Mouse (Mus musculus) hindbrain, embryonic 12.5 days (tissue): Measurements from ENCODE around the gene Ptpre. TPM values are rescaled to one million over a fixed set of nuclear protein-coding genes. Genes with fewer than 3 reads are reported as not detected.

Experiments
- ATAC-seq: fragments of 200-750 bp; cut with Nextera tagmentation; 2 replicates; pipeline ENCODE4 v1.8.0; 2017; ENCODE audit warnings: moderate TSS enrichment; ENCODE audit not compliant: low FRiP score
- H3K27ac ChIP-seq: fragments of 300-500 bp; sonication (generic); 2 replicates; pipeline ENCODE4 v1.5.1; 2016; ENCODE audit warnings: mild to moderate bottlenecking
- H3K27me3 ChIP-seq: fragments of 300-500 bp; sonication (generic); 2 replicates; pipeline ENCODE4 v1.6.1; 2016; ENCODE audit warnings: mild to moderate bottlenecking
- H3K36me3 ChIP-seq: fragments of 300-500 bp; sonication (generic); 2 replicates; pipeline ENCODE4 v1.6.1; 2016; ENCODE audit warnings: mild to moderate bottlenecking
- H3K4me1 ChIP-seq: fragments of 300-500 bp; sonication (generic); 2 replicates; pipeline ENCODE4 v1.6.1; 2016
- H3K4me2 ChIP-seq: fragments of 300-500 bp; sonication (generic); replicated peaks from 2 replicates; pipeline ENCODE4 v1.6.1; 2016; ENCODE audit warnings: mild to moderate bottlenecking
- H3K4me3 ChIP-seq: fragments of 300-500 bp; sonication (generic); 2 replicates; pipeline ENCODE4 v1.5.1; 2016; ENCODE audit warnings: mild to moderate bottlenecking
- H3K9ac ChIP-seq: fragments of 300-500 bp; sonication (generic); 2 replicates; pipeline ENCODE4 v1.6.1; 2016; ENCODE audit warnings: mild to moderate bottlenecking, moderate library complexity
- H3K9me3 ChIP-seq: fragments of 300-500 bp; sonication (generic); replicated peaks from 2 replicates; pipeline ENCODE4 v1.6.1; 2016; ENCODE audit warnings: mild to moderate bottlenecking
- WGBS: fragments of 180-500 bp; shearing (Covaris S2); methylation state at CpG from one replicate; pipeline ENCODE4 v1.1.7; 2016; 5-methylcytosine and 5-hydroxymethylcytosine counted together
- polyA plus RNA-seq: library from polyadenylated mRNA; unstranded; fragments of >200 nt; fragmentation: Nextera tagmentation; extraction: Ambion mirVana; gene quantifications from 2 replicates; pipeline ENCODE4 v1.2.1, GENCODE M21; 2016

Gene Ptpre
- polyA plus RNA-seq, 1 experiment from 2014 or later, result 2.5 TPM

DNA sequence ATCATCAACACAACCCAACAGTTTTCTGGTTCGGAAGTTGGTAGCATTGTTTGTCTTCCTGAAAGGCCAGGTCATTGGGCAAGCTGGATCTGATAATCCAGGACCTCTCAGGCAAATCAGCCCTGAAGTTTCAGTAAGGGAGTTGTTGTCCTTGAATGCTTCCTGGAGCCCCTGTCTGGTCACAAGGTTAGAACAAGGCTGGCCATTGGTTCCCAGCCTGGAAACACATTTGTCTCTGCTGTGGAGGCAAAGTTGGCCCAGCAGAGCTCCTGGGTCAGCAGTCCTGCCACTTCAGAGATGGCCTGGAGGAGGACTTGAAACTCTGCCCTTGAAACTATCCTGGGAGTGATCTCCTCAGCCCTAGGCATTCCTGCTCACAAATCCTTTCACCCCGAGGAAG lies 2.1 kb downstream of the Ptpre start:
- H3K4me3 ChIP-seq, result no peak overlapping the region
- no peak overlapping the region for H3K4me2 ChIP-seq
- ATAC-seq, result no peak
- no peak overlapping the region for H3K9ac ChIP-seq
- H3K36me3 ChIP-seq, result no peaks in the 10 kb centered on the region
- H3K27ac ChIP-seq, result no peak overlapping the region
- peaks cover 28% of the 10 kb centered on the region for H3K27me3 ChIP-seq
- peaks cover 7% of the 10 kb centered on the region for H3K4me1 ChIP-seq
- 83% methylated on average over 2 of the region's 2 CpGs for WGBS
- no peaks in the 10 kb centered on the region for H3K9me3 ChIP-seq

DNA sequence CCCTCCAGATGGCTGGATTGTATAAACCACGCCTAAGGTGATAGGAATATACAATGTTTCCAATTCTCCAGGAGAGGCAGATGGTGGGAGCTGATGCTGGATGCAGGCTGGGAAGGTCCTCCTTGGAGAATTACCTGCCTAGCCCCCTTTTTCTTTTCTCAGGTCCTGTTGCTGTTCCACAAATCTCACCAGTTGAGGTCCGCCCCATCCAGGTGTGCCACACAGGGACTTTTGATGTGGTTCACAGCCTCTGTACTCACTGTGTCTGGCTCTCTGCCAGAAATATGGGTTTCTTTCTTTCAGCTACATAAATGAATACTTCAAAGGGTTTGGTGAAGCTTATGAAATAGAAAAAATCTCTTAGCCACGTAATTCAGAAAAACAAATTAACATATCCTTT lies 5.0 kb downstream of the Ptpre start:
- no peak for ATAC-seq
- H3K9ac ChIP-seq, result no peak overlapping the region
- H3K9me3 ChIP-seq, result no peaks in the 10 kb centered on the region
- H3K4me3 ChIP-seq, result no peak overlapping the region
- no peak overlapping the region for H3K4me2 ChIP-seq
- WGBS, result 75% methylated on average over 3 of the region's 3 CpGs
- H3K36me3 ChIP-seq, result no peaks in the 10 kb centered on the region
- peaks cover 26% of the 10 kb centered on the region for H3K27me3 ChIP-seq
- H3K27ac ChIP-seq, result no peak overlapping the region
- peaks cover 7% of the 10 kb centered on the region for H3K4me1 ChIP-seq

GRCm38 (mm10) chr7:135543033-135543432 lies 5.8 kb downstream of the Ptpre start:
- H3K9ac ChIP-seq, result no peak overlapping the region
- H3K27ac ChIP-seq, result no peak overlapping the region
- H3K36me3 ChIP-seq, result no peaks in the 10 kb centered on the region
- 76% methylated on average over 3 of the region's 3 CpGs for WGBS
- H3K4me2 ChIP-seq, result no peak overlapping the region
- ATAC-seq, result no peak
- no peak overlapping the region for H3K4me3 ChIP-seq
- H3K9me3 ChIP-seq, result no peaks in the 10 kb centered on the region
- H3K27me3 ChIP-seq, result peaks cover 24% of the 10 kb centered on the region
- peaks cover 7% of the 10 kb centered on the region for H3K4me1 ChIP-seq

DNA sequence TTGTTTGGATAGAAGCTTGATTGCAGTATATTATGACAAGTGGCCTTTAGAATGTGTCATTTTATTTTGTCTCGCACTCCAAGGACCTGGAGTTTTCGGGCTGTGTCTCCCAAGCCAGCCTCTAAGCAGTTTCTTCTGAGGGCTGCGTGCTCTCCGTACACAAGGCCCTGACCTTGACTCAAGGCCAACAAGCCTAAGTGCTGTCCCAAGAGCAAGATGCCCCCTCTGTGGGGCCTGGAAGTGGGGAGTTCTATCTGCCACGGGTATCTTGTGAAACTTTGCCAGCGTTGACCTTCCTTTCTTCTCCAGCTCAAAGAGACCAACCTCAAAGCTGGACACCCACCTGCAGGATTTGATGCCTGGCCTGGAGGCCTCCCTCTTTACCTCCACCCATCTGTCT lies 7.0 kb downstream of the Ptpre start:
- WGBS, result 94% methylated on average over 6 of the region's 6 CpGs
- Histone ChIP-seq H3K9ac (no peak overlapping the region), H3K4me3 (no peak overlapping the region)

GRCm38 (mm10) chr7:135545957-135546356 lies 8.7 kb downstream of the Ptpre start:
- WGBS, result 67% methylated on average over 7 of the region's 7 CpGs
- no peak for ATAC-seq

More for the DNA sequence above, 7.0 kb downstream of the Ptpre start:
- Histone ChIP-seq H3K4me2 (no peak overlapping the region), H3K27ac (no peak overlapping the region), H3K36me3 (no peaks in the 10 kb centered on the region), H3K9me3 (no peaks in the 10 kb centered on the region), H3K4me1 (peaks cover 13% of the 10 kb centered on the region; the same call in 1 of the 2 replicates), H3K27me3 (peaks cover 12% of the 10 kb centered on the region)
- no peak for ATAC-seq

GRCm38 (mm10) chr7:135546530-135546929 lies 9.2 kb downstream of the Ptpre start:
- peaks cover 23% of the 10 kb centered on the region for H3K4me1 ChIP-seq
- ATAC-seq, result no peak
- no peaks in the 10 kb centered on the region for H3K9me3 ChIP-seq
- no peaks in the 10 kb centered on the region for H3K36me3 ChIP-seq
- no peaks in the 10 kb centered on the region for H3K27me3 ChIP-seq
- H3K27ac ChIP-seq, result no peak overlapping the region
- H3K9ac ChIP-seq, result no peak overlapping the region
- no peak overlapping the region for H3K4me3 ChIP-seq
- 59% methylated on average over 5 of the region's 5 CpGs for WGBS
- H3K4me2 ChIP-seq, result no peak overlapping the region

More at GRCm38 (mm10) chr7:135545957-135546356, 8.7 kb downstream of the Ptpre start:
- Histone ChIP-seq H3K4me1 (peaks cover 23% of the 10 kb centered on the region), H3K27me3 (no peaks in the 10 kb centered on the region; the same call in 1 of the 2 replicates), H3K9ac (no peak overlapping the region), H3K36me3 (no peaks in the 10 kb centered on the region), H3K9me3 (no peaks in the 10 kb centered on the region), H3K27ac (no peak overlapping the region), H3K4me2 (no peak overlapping the region), H3K4me3 (no peak overlapping the region)

GRCm38 (mm10) chr7:135548434-135548833 lies 11.2 kb downstream of the Ptpre start:
- Histone ChIP-seq H3K27me3 (no peaks in the 10 kb centered on the region), H3K4me1 (peaks cover 23% of the 10 kb centered on the region), H3K36me3 (no peaks in the 10 kb centered on the region), H3K9ac (no peak overlapping the region), H3K4me3 (no peak overlapping the region), H3K9me3 (no peaks in the 10 kb centered on the region), H3K4me2 (no peak overlapping the region), H3K27ac (no peak overlapping the region; the same call in 1 of the 2 replicates)
- ATAC-seq, result peak; percentile 40
- 39% methylated on average over 6 of the region's 6 CpGs for WGBS

- Histone ChIP-seq H3K4me1 (peaks cover 25% of the 10 kb centered on the region), H3K4me2 (no peak overlapping the region), H3K36me3 (no peaks in the 10 kb centered on the region), H3K27me3 (peaks cover 4% of the 10 kb centered on the region; the same call in 1 of the 2 replicates), H3K27ac (no peak overlapping the region), H3K9me3 (no peaks in the 10 kb centered on the region), H3K4me3 (no peak overlapping the region), H3K9ac (no peak overlapping the region)
- ATAC-seq, result no peak
- WGBS, result 77% methylated on average over 1 of the region's 1 CpGs
These were observed 14.3 kb downstream of the Ptpre start for GRCm38 (mm10) chr7:135551547-135551946.

DNA sequence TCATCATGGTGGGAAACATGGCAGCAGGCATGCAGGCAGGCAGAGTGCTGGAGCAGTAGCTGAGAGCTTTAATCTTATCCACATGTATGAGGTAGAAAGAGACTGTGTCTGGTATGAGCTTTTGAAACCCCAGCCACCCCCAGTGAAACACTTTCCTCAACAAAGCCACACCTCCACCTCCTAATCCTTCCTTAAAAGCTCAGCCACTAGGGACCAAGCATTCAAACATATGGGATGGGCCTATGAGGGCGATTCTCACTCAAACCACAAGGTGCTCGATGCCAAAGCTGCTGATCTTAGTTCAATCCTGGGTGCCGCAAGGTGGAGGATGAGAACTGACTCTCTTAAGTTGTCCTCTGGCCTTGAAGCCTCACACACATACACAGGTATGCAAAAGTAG lies 16.3 kb downstream of the Ptpre start:
- Histone ChIP-seq H3K27ac (no peak overlapping the region), H3K27me3 (peaks cover 4% of the 10 kb centered on the region; the same call in 1 of the 2 replicates), H3K4me3 (no peak overlapping the region), H3K4me2 (no peak overlapping the region), H3K9ac (no peak overlapping the region), H3K9me3 (no peaks in the 10 kb centered on the region), H3K4me1 (peaks cover 20% of the 10 kb centered on the region), H3K36me3 (no peaks in the 10 kb centered on the region)
- ATAC-seq, result no peak
- WGBS, result 77% methylated on average over 3 of the region's 3 CpGs

DNA sequence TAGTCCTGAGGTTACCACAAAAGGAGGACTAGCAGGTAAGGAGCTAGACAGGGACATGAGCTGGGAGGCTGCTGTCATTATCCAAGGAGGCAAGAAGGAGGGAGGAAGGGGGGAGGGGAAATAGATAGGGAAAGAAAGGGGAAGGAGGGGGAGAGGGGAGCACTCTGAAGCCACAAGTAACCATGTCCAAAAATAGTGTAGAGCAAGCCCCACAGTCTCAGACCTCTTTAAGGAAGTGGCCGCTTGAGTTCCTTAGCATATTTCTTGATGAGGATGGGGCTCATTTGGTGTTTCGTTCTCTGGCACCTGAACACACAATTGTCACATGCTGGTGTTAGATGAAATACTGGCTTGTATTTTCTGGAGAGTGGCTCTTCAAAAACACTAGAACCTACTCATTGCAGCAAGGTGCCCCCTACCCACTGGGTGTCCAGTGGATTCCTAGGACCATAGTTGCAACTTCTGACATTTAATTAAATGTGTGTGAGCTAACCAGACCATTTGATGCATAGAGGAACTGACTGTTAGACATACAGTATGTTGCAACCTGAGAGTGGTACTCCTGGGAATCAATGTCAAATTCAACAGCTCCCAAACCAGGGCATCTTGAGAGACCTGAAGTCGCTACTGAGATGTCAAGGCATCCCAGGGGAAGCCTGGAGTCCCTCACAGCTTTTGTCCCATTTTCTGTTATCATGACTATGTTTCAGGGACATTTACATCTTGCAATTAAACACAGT lies 19.6 kb downstream of the Ptpre start:
- 81% methylated on average over 3 of the region's 3 CpGs for WGBS
- H3K4me3 ChIP-seq, result no peak overlapping the region
- H3K9ac ChIP-seq, result no peak overlapping the region
- H3K4me1 ChIP-seq, result peaks cover 7% of the 10 kb centered on the region; the same call in 1 of the 2 replicates
- H3K27me3 ChIP-seq, result peaks cover 4% of the 10 kb centered on the region; the same call in 1 of the 2 replicates
- no peak overlapping the region for H3K4me2 ChIP-seq
- H3K9me3 ChIP-seq, result no peaks in the 10 kb centered on the region
- no peak overlapping the region for H3K27ac ChIP-seq
- no peak for ATAC-seq
- H3K36me3 ChIP-seq, result no peaks in the 10 kb centered on the region

DNA sequence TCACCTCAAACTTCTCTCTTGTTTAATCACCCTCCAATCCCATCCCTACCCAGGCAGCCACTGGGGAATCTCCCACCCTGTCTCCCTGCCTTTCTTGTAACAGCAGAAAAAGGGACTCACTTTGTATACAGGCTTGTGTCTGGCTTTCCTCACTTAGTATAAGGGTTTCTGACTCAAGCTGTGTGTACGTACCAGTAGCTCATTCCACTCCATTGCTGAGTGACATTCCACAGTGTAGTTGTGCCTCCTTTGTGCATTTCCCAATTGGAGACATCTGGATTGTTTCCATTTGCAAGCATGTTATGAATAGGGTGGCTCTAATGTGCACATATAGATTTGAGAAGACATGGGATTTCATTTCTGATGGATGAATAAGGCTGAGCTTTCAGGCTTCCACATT lies 23.0 kb downstream of the Ptpre start:
- no peak overlapping the region for H3K4me3 ChIP-seq
- no peak overlapping the region for H3K4me2 ChIP-seq
- H3K27me3 ChIP-seq, result peaks cover 4% of the 10 kb centered on the region; the same call in 1 of the 2 replicates
- no peaks in the 10 kb centered on the region for H3K9me3 ChIP-seq
- H3K36me3 ChIP-seq, result no peaks in the 10 kb centered on the region
- ATAC-seq, result no peak
- peaks cover 7% of the 10 kb centered on the region; the same call in 1 of the 2 replicates for H3K4me1 ChIP-seq
- H3K27ac ChIP-seq, result no peak overlapping the region
- no peak overlapping the region for H3K9ac ChIP-seq
- 51% methylated on average over 1 of the region's 1 CpGs for WGBS

DNA sequence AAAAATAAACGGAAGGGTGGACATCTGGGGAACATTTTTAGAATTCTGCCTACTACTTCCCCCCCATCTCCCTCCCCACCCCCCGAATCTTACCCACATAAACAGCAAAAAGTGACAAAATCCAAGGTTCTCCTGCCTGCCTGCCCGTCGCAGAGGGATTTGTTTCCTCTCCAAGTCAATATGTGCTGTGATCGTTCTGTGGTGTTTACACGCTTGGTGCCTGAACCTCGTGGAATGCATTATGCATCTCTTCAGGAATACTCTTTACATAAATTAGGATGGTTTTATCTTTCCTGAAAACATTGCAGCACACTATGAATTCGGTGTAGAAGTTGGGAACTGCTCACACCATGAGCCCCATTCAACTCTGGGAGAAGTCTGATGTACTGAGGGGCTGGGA lies 26.7 kb downstream of the Ptpre start:
- WGBS, result 80% methylated on average over 8 of the region's 8 CpGs
- no peaks in the 10 kb centered on the region for H3K27me3 ChIP-seq

GRCm38 (mm10) chr7:135566013-135566412 lies 28.7 kb downstream of the Ptpre start:
- H3K4me2 ChIP-seq, result no peak overlapping the region
- H3K36me3 ChIP-seq, result no peaks in the 10 kb centered on the region
- no peaks in the 10 kb centered on the region for H3K27me3 ChIP-seq
- H3K4me3 ChIP-seq, result no peak overlapping the region
- ATAC-seq, result no peak
- H3K4me1 ChIP-seq, result peaks cover 10% of the 10 kb centered on the region
- no peak overlapping the region for H3K9ac ChIP-seq
- WGBS, result 64% methylated on average over 5 of the region's 5 CpGs
- no peak overlapping the region for H3K27ac ChIP-seq
- no peaks in the 10 kb centered on the region for H3K9me3 ChIP-seq

More for the DNA sequence above, 26.7 kb downstream of the Ptpre start:
- ATAC-seq, result no peak
- no peak overlapping the region for H3K4me3 ChIP-seq
- H3K4me2 ChIP-seq, result no peak overlapping the region
- no peak overlapping the region for H3K9ac ChIP-seq
- no peaks in the 10 kb centered on the region for H3K36me3 ChIP-seq
- no peaks in the 10 kb centered on the region for H3K9me3 ChIP-seq
- peaks cover 10% of the 10 kb centered on the region for H3K4me1 ChIP-seq
- no peak overlapping the region for H3K27ac ChIP-seq
